Mouse (Mus musculus) liver, embryonic 13.5 days (tissue): ENCODE measurements around the gene Eif3c. TPM values are rescaled to one million over a fixed set of nuclear protein-coding genes. Genes with fewer than 3 reads are reported as not detected.

ENCODE experiments used
- ATAC-seq: fragments of 200-750 bp; cut with Nextera tagmentation; 2 replicates; pipeline ENCODE4 v1.8.0; 2017; ENCODE audit warnings: low read depth, mild to moderate bottlenecking, moderate number of reproducible peaks, moderate library complexity
- DNase-seq: peaks from one replicate; pipeline ENCODE4 v3.0.0; 2022
- H3K27ac ChIP-seq: fragments of 300-500 bp; sonication (generic); 2 replicates; pipeline ENCODE4 v1.5.1; 2015; ENCODE audit warnings: moderate library complexity, mild to moderate bottlenecking, inconsistent platforms
- H3K27me3 ChIP-seq: fragments of 300-500 bp; sonication (generic); 2 replicates; pipeline ENCODE4 v1.6.1; 2015; ENCODE audit warnings: mild to moderate bottlenecking, inconsistent platforms
- H3K36me3 ChIP-seq: fragments of 300-500 bp; sonication (generic); 2 replicates; pipeline ENCODE4 v1.6.1; 2015; ENCODE audit warnings: mild to moderate bottlenecking, inconsistent platforms
- H3K4me1 ChIP-seq: fragments of 300-500 bp; sonication (generic); replicated peaks from 2 replicates; pipeline ENCODE4 v1.6.1; 2015; ENCODE audit warnings: inconsistent platforms
- H3K4me2 ChIP-seq: fragments of 300-500 bp; sonication (generic); 2 replicates; pipeline ENCODE4 v1.6.1; 2015; ENCODE audit warnings: inconsistent platforms, mild to moderate bottlenecking, moderate library complexity
- H3K4me3 ChIP-seq: fragments of 300-500 bp; sonication (generic); replicated peaks from 2 replicates; pipeline ENCODE4 v1.5.1; 2015; ENCODE audit warnings: mild to moderate bottlenecking, inconsistent platforms
- H3K9ac ChIP-seq: fragments of 300-500 bp; sonication (generic); 2 replicates; pipeline ENCODE4 v1.6.1; 2015; ENCODE audit warnings: mild to moderate bottlenecking, inconsistent platforms
- H3K9me3 ChIP-seq: fragments of 300-500 bp; sonication (generic); replicated peaks from 2 replicates; pipeline ENCODE4 v1.6.1; 2016; ENCODE audit warnings: inconsistent platforms
- WGBS: fragments of 180-500 bp; shearing (Covaris S2); methylation state at CpG from one replicate; pipeline ENCODE4 v1.1.7; 2015; ENCODE audit not compliant: insufficient replicate concordance; 5-methylcytosine and 5-hydroxymethylcytosine counted together
- polyA plus RNA-seq: library from polyadenylated mRNA; unstranded; fragments of >200 nt; fragmentation: Nextera tagmentation; extraction: Ambion mirVana; gene quantifications from 2 replicates; pipeline ENCODE4 v1.2.1, GENCODE M21; 2015

Eif3c gene
- polyA plus RNA-seq, 1 experiment from 2014 or later, result 138 TPM

DNA sequence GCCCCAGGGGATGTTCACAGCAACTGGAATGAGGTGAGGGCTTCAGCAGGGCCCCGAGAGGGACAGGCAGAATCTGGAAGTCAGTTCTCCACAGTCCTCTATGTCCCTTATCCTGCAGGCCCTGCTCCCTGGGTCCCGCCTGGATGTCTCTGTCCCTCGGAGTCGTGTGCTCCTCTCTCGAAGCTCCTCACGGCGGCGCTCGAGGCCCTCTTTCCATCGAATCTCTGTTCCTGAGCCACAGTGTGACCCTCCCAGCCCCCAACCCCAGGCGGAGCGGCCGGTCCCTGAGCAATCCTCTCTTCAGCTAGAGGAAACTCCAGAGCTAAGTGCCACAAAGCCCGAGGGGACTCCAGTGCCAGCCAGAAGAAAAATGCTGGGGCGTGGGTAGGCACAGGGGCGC is 21.6 kb upstream of the Eif3c start:
- H3K4me3 ChIP-seq, result no peak overlapping the region
- DNase-seq, result no peak

DNA sequence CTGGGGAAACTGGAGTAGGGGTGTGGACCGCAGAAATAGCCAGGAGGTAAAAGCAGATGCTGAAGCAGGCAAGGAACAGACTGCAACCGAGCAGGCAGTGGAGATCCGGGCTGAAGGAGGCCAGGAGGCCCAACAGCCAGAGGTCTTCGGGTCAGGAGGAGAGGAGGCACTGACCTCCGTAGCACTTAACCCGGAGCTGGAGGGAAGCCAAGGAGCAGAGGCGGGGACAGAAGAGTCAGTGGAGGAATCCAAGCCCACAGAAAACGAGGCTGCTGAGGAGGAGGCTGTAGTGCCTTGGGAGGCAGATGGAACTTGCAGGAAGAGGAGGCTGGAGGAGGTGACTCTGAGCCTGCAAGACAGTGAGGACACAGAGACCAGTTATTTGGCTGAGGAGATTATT is 20.6 kb upstream of the Eif3c start:
- no peak overlapping the region for H3K4me2 ChIP-seq
- H3K9me3 ChIP-seq, result no peaks in the 10 kb centered on the region
- peaks cover 27% of the 10 kb centered on the region for H3K27me3 ChIP-seq
- no peaks in the 10 kb centered on the region for H3K36me3 ChIP-seq
- ATAC-seq, result no peak
- no peak overlapping the region for H3K9ac ChIP-seq
- H3K27ac ChIP-seq, result no peak overlapping the region
- H3K4me3 ChIP-seq, result no peak overlapping the region
- no peak for DNase-seq
- H3K4me1 ChIP-seq, result peaks cover 32% of the 10 kb centered on the region
- 65% methylated on average over 8 of the region's 8 CpGs for WGBS

More for the DNA sequence above, 21.6 kb upstream of the Eif3c start:
- Histone ChIP-seq H3K4me2 (no peak overlapping the region), H3K9ac (no peak overlapping the region), H3K27ac (no peak overlapping the region), H3K9me3 (no peaks in the 10 kb centered on the region), H3K36me3 (no peaks in the 10 kb centered on the region), H3K27me3 (peaks cover 27% of the 10 kb centered on the region), H3K4me1 (peaks cover 25% of the 10 kb centered on the region)
- no peak for ATAC-seq
- 17% methylated on average over 16 of the region's 16 CpGs for WGBS

DNA sequence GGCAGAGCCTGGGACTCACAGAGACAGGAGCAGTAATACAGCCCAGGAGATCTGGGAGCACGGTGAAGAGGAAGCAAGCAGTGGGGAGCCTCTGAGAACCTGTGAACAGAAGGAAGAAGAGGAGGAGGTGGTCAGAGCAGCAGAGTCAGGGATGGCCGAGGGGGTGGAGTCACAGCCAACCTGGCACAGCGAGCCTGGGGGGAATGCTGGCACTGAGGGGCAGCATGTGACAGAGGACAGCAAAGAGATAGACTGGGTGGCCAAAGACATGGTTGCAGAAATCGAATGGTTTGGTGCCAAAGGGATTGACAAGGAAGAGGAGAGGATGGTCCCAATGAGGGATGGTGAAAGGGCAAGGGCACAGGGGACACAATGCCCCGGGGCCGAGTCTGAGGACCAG is 19.5 kb upstream of the Eif3c start, which contains the start of gene Cln3:
Gene Cln3, minus strand, starts transcription at position 101 of the 400 bp plus-strand sequence.
- Histone ChIP-seq H3K27ac (no peak within 1 kb of the TSS), H3K4me2 (peak within 1 kb of the TSS; percentile 32), H3K9me3 (no peaks in the 10 kb centered on the region), H3K27me3 (peaks cover 27% of the 10 kb centered on the region), H3K36me3 (no peaks in the 10 kb centered on the region), H3K4me3 (peak within 1 kb of the TSS; percentile 2; the same call in 1 of the 2 replicates), H3K4me1 (peaks cover 34% of the 10 kb centered on the region), H3K9ac (no peak within 1 kb of the TSS)
- ATAC-seq (no peak), DNase-seq (no peak)
- WGBS, result 45% methylated on average over 6 of the region's 6 CpGs

DNA sequence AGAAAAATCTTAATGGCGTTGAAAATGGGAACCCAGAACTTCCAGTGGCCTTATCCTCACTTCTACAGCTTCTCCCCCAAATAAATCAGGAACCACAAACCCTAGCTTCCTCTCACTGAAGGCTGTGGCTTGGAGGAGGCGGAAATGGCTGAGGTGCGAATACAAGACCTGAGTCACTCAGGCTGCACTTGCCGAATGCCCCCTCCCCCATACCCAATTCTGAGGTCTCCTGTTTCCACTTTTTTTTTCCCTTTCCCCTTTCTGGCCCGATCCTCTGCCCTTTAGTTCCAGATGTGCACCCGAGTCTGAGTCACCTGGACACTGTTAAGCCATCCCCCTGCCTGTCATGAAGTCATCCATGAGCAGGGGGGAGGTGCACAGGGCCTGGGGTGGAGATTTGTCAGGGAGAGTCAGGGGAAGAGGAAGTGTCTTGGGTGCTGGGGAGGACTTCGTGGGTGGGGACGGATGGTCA is 18.3 kb upstream of the Eif3c start, which contains the start of gene Apobr:
Gene Apobr, plus strand, starts transcription at position 437 of the 472 bp plus-strand sequence.
- WGBS, result 26% methylated on average over 8 of the region's 8 CpGs
- peak within 1 kb of the TSS; percentile 57 for H3K4me3 ChIP-seq
- H3K27me3 ChIP-seq, result peaks cover 27% of the 10 kb centered on the region
- peaks cover 34% of the 10 kb centered on the region for H3K4me1 ChIP-seq
- ATAC-seq (no peak), DNase-seq (no peak)
- no peaks in the 10 kb centered on the region for H3K9me3 ChIP-seq
- H3K36me3 ChIP-seq, result 0 out of 2 replicates have a peak, but pooled peaks cover 5% of the 10 kb centered on the region
- H3K9ac ChIP-seq, result 0 out of 2 replicates have a peak within 1 kb of the TSS, but pooled peaks have one; percentile 67
- H3K4me2 ChIP-seq, result peak within 1 kb of the TSS; percentile 89
- H3K27ac ChIP-seq, result peak within 1 kb of the TSS; percentile 29; the same call in 1 of the 2 replicates

DNA sequence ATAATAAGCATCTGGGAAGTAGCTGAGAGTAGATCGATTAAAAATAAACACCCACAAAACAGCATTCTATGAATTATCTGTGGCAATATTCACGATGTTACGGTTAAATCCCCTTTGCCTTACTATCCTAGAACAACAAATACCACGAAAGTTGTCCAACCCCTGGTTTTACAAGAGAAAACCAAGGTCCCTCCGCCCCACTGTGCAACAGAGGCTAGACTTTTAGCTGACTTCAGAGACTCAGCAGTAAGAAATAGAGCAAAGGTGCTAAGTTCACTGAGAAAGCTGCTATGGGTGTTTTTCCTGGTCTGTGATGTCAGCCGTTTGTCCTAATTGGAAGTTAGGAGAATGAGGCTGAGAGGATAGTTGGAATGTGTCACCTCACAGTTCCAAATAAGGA is 17.6 kb upstream of the Eif3c start:
- Histone ChIP-seq H3K27me3 (peaks cover 27% of the 10 kb centered on the region), H3K9me3 (no peaks in the 10 kb centered on the region), H3K36me3 (0 out of 2 replicates have a peak, but pooled peaks cover 5% of the 10 kb centered on the region), H3K4me1 (peaks cover 34% of the 10 kb centered on the region), H3K4me3 (peak overlapping the region; percentile 57), H3K9ac (peak overlapping the region; percentile 67; the same call in 1 of the 2 replicates), H3K4me2 (peak overlapping the region; percentile 89), H3K27ac (peak overlapping the region; percentile 29)
- ATAC-seq, result no peak
- 39% methylated on average over 6 of the region's 6 CpGs for WGBS
- DNase-seq, result no peak

DNA sequence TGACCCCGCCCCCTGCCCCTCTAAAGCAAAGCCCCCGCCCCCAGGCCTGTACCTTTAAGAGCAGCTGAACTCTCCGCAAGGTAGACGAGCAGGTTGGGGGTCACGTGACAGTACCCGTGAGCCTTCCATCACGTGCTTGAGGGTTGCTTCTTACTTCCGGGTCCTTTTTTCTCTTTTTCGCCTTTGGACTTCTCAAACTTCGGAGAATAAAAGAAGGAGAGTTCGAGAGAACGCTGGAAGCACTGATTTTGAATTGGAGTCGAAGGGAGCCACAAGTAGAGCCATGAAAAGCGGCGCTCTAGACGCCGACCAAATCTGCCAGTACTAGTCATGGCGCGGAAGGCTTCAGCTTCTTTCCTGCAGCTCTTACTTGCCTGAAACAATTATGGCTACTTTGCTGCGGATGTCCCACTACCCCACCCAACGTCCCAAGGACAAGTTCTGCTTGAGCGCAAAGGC is 17.1 kb upstream of the Eif3c start:
- ATAC-seq, result peak; percentile 83
- Histone ChIP-seq H3K9me3 (no peaks in the 10 kb centered on the region), H3K27ac (peak overlapping the region; percentile 29), H3K4me3 (peak overlapping the region; percentile 57), H3K4me1 (peaks cover 34% of the 10 kb centered on the region), H3K36me3 (0 out of 2 replicates have a peak, but pooled peaks cover 5% of the 10 kb centered on the region), H3K9ac (peak overlapping the region; percentile 67), H3K27me3 (peaks cover 27% of the 10 kb centered on the region), H3K4me2 (peak overlapping the region; percentile 89)
- DNase-seq, result peak; percentile 80
- under 1% methylated on average over 22 of the region's 22 CpGs for WGBS

DNA sequence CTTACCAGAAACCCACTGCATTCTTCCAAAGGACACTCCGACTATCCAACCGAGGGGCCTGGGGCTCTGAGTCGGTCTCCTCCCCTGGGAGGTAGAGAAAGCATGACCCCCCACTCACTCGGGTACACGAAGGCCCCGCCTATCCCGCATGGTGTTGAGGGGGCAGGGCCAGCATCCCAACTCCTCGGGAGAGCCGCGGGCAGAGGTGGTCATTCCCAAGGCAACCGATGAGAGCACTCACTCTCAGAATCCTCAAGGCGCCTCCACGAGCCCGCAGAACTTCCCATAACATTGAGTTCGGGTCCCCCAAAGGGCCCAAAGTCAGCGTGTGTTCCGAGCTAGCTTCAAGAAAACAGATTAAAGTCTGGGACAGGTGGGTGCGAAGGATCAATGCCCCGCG is 16.5 kb upstream of the Eif3c start:
- Histone ChIP-seq H3K27ac (0 out of 2 replicates have a peak overlapping the region, but pooled peaks have one; percentile 29), H3K36me3 (0 out of 2 replicates have a peak, but pooled peaks cover 7% of the 10 kb centered on the region), H3K9me3 (no peaks in the 10 kb centered on the region), H3K4me2 (peak overlapping the region; percentile 89), H3K9ac (peak overlapping the region; percentile 67), H3K4me1 (peaks cover 28% of the 10 kb centered on the region), H3K27me3 (peaks cover 27% of the 10 kb centered on the region), H3K4me3 (peak overlapping the region; percentile 57)
- ATAC-seq, result peak; percentile 47
- 5% methylated on average over 20 of the region's 20 CpGs for WGBS
- DNase-seq, result peak; percentile 9

- Histone ChIP-seq H3K4me2 (no peak overlapping the region), H3K9me3 (no peaks in the 10 kb centered on the region), H3K27ac (no peak overlapping the region), H3K4me1 (peaks cover 27% of the 10 kb centered on the region), H3K36me3 (peaks cover 11% of the 10 kb centered on the region; the same call in 1 of the 2 replicates), H3K4me3 (no peak overlapping the region), H3K9ac (no peak overlapping the region), H3K27me3 (peaks cover 19% of the 10 kb centered on the region)
- WGBS, result 82% methylated on average over 6 of the region's 6 CpGs
- ATAC-seq, result no peak
- no peak for DNase-seq
These were observed 15.4 kb upstream of the Eif3c start for GRCm38 (mm10) chr7:126581661-126582060.

- WGBS, result 59% methylated on average over 8 of the region's 8 CpGs
- peaks cover 19% of the 10 kb centered on the region; the same call in 1 of the 2 replicates for H3K36me3 ChIP-seq
- no peak overlapping the region for H3K4me3 ChIP-seq
- H3K27me3 ChIP-seq, result no peaks in the 10 kb centered on the region
- no peak overlapping the region for H3K27ac ChIP-seq
- ATAC-seq (no peak), DNase-seq (peak; percentile 27)
- H3K4me1 ChIP-seq, result peaks cover 20% of the 10 kb centered on the region
- H3K4me2 ChIP-seq, result no peak overlapping the region
- H3K9me3 ChIP-seq, result no peaks in the 10 kb centered on the region
- no peak overlapping the region for H3K9ac ChIP-seq
These were observed 13.0 kb upstream of the Eif3c start for GRCm38 (mm10) chr7:126579172-126579571.

DNA sequence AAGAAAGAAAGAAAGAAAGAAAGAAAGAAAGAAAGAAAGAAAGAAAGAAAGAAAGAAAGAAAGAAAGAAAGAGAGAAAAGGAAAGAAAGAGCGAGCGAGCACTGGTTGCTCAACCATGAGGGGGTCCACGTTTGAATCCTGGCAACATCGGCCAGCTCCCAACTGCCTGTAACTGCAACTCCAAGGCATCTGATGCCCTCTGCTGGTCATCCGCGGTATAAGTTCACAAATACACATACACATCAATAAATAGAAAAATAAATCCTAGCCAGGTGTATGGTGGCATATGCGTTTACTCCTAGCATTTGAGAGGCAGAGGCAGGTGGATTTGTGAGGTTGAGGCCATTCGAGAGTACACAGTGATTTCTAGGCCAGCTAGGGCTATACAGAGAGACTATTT is 10.7 kb upstream of the Eif3c start:
- H3K4me3 ChIP-seq, result no peak overlapping the region
- no peak overlapping the region for H3K27ac ChIP-seq
- H3K4me2 ChIP-seq, result no peak overlapping the region
- no peak; the same call in 1 of the 2 replicates for ATAC-seq
- H3K27me3 ChIP-seq, result no peaks in the 10 kb centered on the region
- H3K9me3 ChIP-seq, result no peaks in the 10 kb centered on the region
- 41% methylated on average over 8 of the region's 8 CpGs for WGBS
- H3K36me3 ChIP-seq, result peaks cover 19% of the 10 kb centered on the region; the same call in 1 of the 2 replicates
- no peak overlapping the region for H3K9ac ChIP-seq
- H3K4me1 ChIP-seq, result peaks cover 3% of the 10 kb centered on the region; the same call in 1 of the 2 replicates
- DNase-seq, result peak; percentile 53

- Histone ChIP-seq H3K4me2 (peak overlapping the region; percentile 79), H3K27ac (peak overlapping the region; percentile 72), H3K9me3 (peaks cover 3% of the 10 kb centered on the region; the same call in 1 of the 2 replicates), H3K27me3 (no peaks in the 10 kb centered on the region), H3K4me1 (peaks cover 20% of the 10 kb centered on the region), H3K4me3 (peak overlapping the region; percentile 87), H3K9ac (peak overlapping the region; percentile 89), H3K36me3 (peaks cover 41% of the 10 kb centered on the region)
- peak; percentile 15 for ATAC-seq
- no peak for DNase-seq
- WGBS, result under 1% methylated on average over 24 of the region's 28 CpGs
These were observed 518 bp downstream of the Eif3c start for GRCm38 (mm10) chr7:126565693-126566092.
